Mouse (Mus musculus) lung, embryonic 14.5 days (tissue): ENCODE results near the gene Chst10. TPM values are rescaled to one million over a fixed set of nuclear protein-coding genes. Genes with fewer than 3 reads are reported as not detected.
A peak's percentile ranks its signal among the peaks of the same experiment; 100 is the strongest.

ENCODE experiments used
- ATAC-seq: fragments of 200-750 bp; cut with Nextera tagmentation; 2 replicates; pipeline ENCODE4 v1.8.0; 2017; ENCODE audit warnings: mild to moderate bottlenecking, moderate TSS enrichment, moderate library complexity; ENCODE audit not compliant: insufficient read depth
- DNase-seq: peaks from one replicate; pipeline ENCODE4 v3.0.0-alpha.2; 2015
- H3K27ac ChIP-seq: fragments of 300-500 bp; sonication (generic); 2 replicates; pipeline ENCODE4 v1.5.1; 2014; ENCODE audit warnings: low read depth, mild to moderate bottlenecking, moderate library complexity
- H3K27me3 ChIP-seq: fragments of 300-500 bp; sonication (generic); 2 replicates; pipeline ENCODE4 v1.6.1; 2014; ENCODE audit warnings: low read length, control low read depth; ENCODE audit not compliant: insufficient read depth
- H3K36me3 ChIP-seq: fragments of 300-500 bp; sonication (generic); 2 replicates; pipeline ENCODE4 v1.6.1; 2014; ENCODE audit warnings: control low read depth; ENCODE audit not compliant: insufficient read depth
- H3K4me1 ChIP-seq: fragments of 300-500 bp; sonication (generic); 2 replicates; pipeline ENCODE4 v1.6.1; 2014; ENCODE audit warnings: antibody characterized with exemption, control low read depth; ENCODE audit not compliant: insufficient read depth
- H3K4me2 ChIP-seq: fragments of 300-500 bp; sonication (generic); 2 replicates; pipeline ENCODE4 v1.6.1; 2014; ENCODE audit warnings: mild to moderate bottlenecking
- H3K4me3 ChIP-seq: fragments of 300-500 bp; sonication (generic); 2 replicates; pipeline ENCODE4 v1.5.1; 2014; ENCODE audit warnings: low read depth, low read length
- H3K9ac ChIP-seq: fragments of 300-500 bp; sonication (generic); 2 replicates; pipeline ENCODE4 v1.6.1; 2014
- H3K9me3 ChIP-seq: fragments of 300-500 bp; sonication (generic); 2 replicates; pipeline ENCODE4 v1.6.1; 2016; ENCODE audit warnings: low read depth, low read length, control low read depth
- CTCF ChIP-seq: IDR thresholded peaks from 2 replicates; pipeline ENCODE4 v1.5.1; 2016; ENCODE audit warnings: antibody characterized with exemption, low read depth
- WGBS: fragments of 180-500 bp; shearing (Covaris S2); extraction: QIAGEN DNeasy Blood & Tissue Kit; methylation state at CpG from one replicate; pipeline ENCODE4 v1.1.7; 2014; 5-methylcytosine and 5-hydroxymethylcytosine counted together
- polyA plus RNA-seq: library from polyadenylated mRNA; unstranded; fragments of >200 nt; fragmentation: Nextera tagmentation; extraction: Ambion mirVana; gene quantifications from 2 replicates; pipeline ENCODE4 v1.2.1, GENCODE M21; 2014

The Chst10 gene
- polyA plus RNA-seq, 1 experiment from 2014 or later, result 3.9 TPM

DNA sequence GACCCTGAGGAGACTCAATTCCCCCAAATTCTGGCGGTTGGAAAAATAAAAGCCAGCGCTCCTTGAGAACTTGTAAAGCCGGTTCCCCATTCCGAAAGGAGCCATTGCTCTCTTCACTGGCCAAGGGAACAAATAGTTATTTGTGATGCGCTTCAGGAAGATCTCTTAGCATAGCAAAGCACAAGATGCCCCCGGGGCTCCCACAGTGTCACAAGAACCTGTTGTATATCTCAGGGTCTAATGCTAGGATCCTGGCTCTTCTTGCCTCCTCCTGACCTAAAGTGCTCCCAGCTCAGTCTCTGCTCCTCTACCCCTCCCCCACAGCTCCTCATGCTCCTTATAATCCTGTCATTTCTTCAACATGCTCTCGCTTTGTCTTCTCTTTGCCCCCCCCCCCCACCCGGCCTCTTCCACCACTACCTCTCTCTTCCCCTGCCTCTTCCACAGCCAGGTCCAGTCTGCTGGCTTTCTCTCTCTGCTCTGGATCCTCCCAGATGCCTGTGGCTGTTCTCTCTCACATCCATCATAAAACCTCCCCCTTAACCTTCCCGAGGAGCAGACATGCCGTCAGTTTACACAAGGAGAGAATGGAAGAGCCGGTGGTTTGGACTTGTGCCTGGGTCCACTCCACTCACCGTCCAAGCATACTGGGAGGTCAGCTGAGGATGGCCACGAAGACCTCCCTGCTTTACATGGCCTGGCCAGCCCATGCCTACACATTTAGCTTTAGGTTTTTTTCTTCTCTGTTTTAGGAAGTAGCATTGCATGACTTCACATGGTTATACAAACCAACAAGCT lies 28.4 kb downstream of the Chst10 start:
- Histone ChIP-seq H3K4me1 (no peaks in the 10 kb centered on the region), H3K27me3 (no peaks in the 10 kb centered on the region), H3K9ac (no peak overlapping the region), H3K36me3 (no peaks in the 10 kb centered on the region), H3K27ac (no peak overlapping the region), H3K9me3 (no peaks in the 10 kb centered on the region), H3K4me2 (no peak overlapping the region), H3K4me3 (no peak overlapping the region)
- no peak for TF ChIP-seq CTCF
- 38% methylated on average over 13 of the region's 13 CpGs for WGBS
- no peak for ATAC-seq
- peak; percentile 13 for DNase-seq

GRCm38 (mm10) chr1:38866242-38866641 lies 31.7 kb downstream of the Chst10 start:
- Histone ChIP-seq H3K36me3 (no peaks in the 10 kb centered on the region), H3K9ac (no peak overlapping the region)

DNA sequence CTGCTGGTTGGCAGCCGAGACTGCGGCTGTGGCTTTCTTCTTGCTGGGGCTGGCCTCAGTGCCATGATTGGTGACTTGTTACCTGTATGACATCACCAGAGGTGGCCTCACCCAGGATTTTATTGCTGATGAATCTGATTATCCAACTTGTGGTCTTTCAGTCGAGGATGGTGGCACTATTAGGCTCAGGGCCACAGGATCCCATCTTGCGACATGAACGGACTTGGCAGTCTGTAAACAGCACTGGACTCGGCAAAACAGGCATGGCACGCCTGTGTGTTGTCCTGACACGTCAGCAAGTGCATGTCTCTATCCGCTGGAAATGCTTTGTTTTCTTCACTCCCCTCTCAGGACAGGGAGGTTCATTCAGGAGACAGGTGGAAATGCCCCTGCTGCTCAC lies 33.6 kb downstream of the Chst10 start:
- Histone ChIP-seq H3K9ac (no peak overlapping the region), H3K27me3 (no peaks in the 10 kb centered on the region), H3K27ac (no peak overlapping the region), H3K36me3 (no peaks in the 10 kb centered on the region), H3K4me1 (no peaks in the 10 kb centered on the region), H3K4me2 (no peak overlapping the region), H3K9me3 (no peaks in the 10 kb centered on the region), H3K4me3 (no peak overlapping the region)
- 73% methylated on average over 9 of the region's 9 CpGs for WGBS
- no peak for TF ChIP-seq CTCF
- no peak for DNase-seq
- no peak for ATAC-seq

More at GRCm38 (mm10) chr1:38866242-38866641, 31.7 kb downstream of the Chst10 start:
- DNase-seq, result no peak
- TF ChIP-seq CTCF, result no peak
- no peaks in the 10 kb centered on the region for H3K27me3 ChIP-seq
- ATAC-seq, result no peak
- no peaks in the 10 kb centered on the region for H3K4me1 ChIP-seq
- H3K4me2 ChIP-seq, result no peak overlapping the region
- H3K9me3 ChIP-seq, result no peaks in the 10 kb centered on the region
- no peak overlapping the region for H3K4me3 ChIP-seq
- 81% methylated on average over 5 of the region's 5 CpGs for WGBS
- no peak overlapping the region for H3K27ac ChIP-seq

- no peaks in the 10 kb centered on the region for H3K9me3 ChIP-seq
- H3K27ac ChIP-seq, result no peak overlapping the region
- WGBS, result 21% methylated on average over 4 of the region's 4 CpGs
- ATAC-seq (no peak), DNase-seq (peak; percentile 33)
- H3K4me1 ChIP-seq, result no peaks in the 10 kb centered on the region
- H3K36me3 ChIP-seq, result no peaks in the 10 kb centered on the region
- H3K9ac ChIP-seq, result no peak overlapping the region
- H3K4me3 ChIP-seq, result no peak overlapping the region
- H3K4me2 ChIP-seq, result no peak overlapping the region
- no peaks in the 10 kb centered on the region for H3K27me3 ChIP-seq
- TF ChIP-seq CTCF, result peak; percentile 45
These were observed 35.7 kb downstream of the Chst10 start for GRCm38 (mm10) chr1:38862213-38862612.

GRCm38 (mm10) chr1:38860867-38861524 lies 37.0 kb downstream of the Chst10 start:
- H3K4me1 ChIP-seq, result no peaks in the 10 kb centered on the region
- no peak overlapping the region for H3K4me2 ChIP-seq
- no peak overlapping the region for H3K27ac ChIP-seq
- H3K9ac ChIP-seq, result no peak overlapping the region
- no peaks in the 10 kb centered on the region for H3K36me3 ChIP-seq
- DNase-seq (no peak), ATAC-seq (no peak)
- no peaks in the 10 kb centered on the region for H3K9me3 ChIP-seq
- H3K27me3 ChIP-seq, result no peaks in the 10 kb centered on the region
- WGBS, result 68% methylated on average over 9 of the region's 9 CpGs
- no peak overlapping the region for H3K4me3 ChIP-seq
- TF ChIP-seq CTCF, result no peak

GRCm38 (mm10) chr1:38860207-38860606 lies 37.8 kb downstream of the Chst10 start:
- H3K9ac ChIP-seq, result no peak overlapping the region
- no peaks in the 10 kb centered on the region for H3K4me1 ChIP-seq
- no peak for ATAC-seq
- no peaks in the 10 kb centered on the region for H3K9me3 ChIP-seq
- no peak overlapping the region for H3K4me2 ChIP-seq
- TF ChIP-seq CTCF, result no peak
- H3K4me3 ChIP-seq, result no peak overlapping the region
- H3K27ac ChIP-seq, result no peak overlapping the region
- DNase-seq, result peak; percentile 37
- WGBS, result 58% methylated on average over 5 of the region's 5 CpGs
- H3K36me3 ChIP-seq, result no peaks in the 10 kb centered on the region
- H3K27me3 ChIP-seq, result no peaks in the 10 kb centered on the region

DNA sequence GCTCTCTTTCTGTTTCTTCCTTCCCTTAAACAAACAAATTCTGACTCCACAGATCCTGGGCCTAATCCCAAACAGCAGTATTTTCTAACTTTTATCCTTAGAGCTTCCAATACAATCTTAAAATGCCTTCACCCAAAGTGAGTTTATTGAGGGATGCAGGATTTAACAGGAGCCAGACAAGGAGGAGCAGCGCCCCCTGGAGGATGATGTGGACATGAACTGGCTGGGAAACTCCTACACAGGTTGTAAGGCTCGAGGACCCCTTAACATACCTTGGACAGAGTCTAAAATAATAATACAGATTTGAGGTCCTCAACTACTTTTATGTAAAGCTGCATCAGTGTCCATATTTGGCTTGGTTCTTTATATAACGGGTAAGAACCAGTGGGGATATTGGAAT lies 41.8 kb downstream of the Chst10 start:
- Histone ChIP-seq H3K9ac (no peak overlapping the region), H3K4me2 (no peak overlapping the region), H3K9me3 (no peaks in the 10 kb centered on the region), H3K27me3 (no peaks in the 10 kb centered on the region), H3K36me3 (no peaks in the 10 kb centered on the region), H3K27ac (no peak overlapping the region), H3K4me1 (no peaks in the 10 kb centered on the region), H3K4me3 (no peak overlapping the region)
- WGBS, result 12% methylated on average over 3 of the region's 3 CpGs
- TF ChIP-seq CTCF, result peak; percentile 77
- no peak for ATAC-seq
- DNase-seq, result peak; percentile 79
